Mouse (Mus musculus): ENCODE data around the gene Trim8. TPM values are rescaled to one million over a fixed set of nuclear protein-coding genes. Genes with fewer than 3 reads are reported as not detected.

The Trim8 gene
- total RNA-seq, 2 experiments from 2014 or later: 37.9 to 41.6 TPM

DNA sequence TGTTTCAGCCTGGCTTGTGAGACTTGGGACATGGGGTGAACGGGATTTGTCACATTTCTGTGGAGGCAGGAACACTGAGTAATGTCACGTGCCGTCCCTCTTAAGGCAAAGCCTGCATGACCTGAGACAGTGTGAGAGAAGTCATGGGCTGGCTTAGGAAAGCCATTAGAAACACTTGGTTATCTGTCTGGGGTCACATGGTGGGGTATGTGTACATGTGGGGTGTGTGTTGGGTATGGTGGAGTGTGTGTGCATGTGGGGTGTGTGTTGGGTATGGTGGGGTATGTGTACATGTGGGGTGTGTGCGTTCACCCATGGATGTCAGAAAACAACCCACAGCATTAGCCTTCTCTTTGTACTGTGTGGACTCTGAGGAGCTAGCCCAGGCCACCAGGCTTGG, 48.9 kb downstream of the Trim8 start:
- DNase-seq: no peak

DNA sequence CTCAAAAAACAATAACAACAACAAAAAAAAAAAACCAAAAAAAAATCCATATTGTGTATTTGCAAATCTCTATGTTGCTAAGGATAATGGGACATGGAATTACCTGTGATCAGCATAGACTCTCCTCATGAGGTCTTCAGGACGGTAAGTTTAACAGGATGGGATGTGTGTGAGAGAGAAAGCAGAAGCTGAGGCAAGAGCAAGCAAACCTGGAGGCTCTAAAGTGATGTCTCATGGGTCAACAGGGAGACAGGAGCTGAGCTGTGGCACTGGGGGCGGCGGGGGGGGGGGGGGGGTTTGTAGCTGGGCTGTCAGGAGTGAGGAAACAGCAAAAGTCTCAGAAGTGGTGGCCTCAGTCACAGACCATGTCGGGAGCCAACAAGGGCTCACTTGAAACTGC, 51.0 kb downstream of the Trim8 start:
- DNase-seq: no peak

DNA sequence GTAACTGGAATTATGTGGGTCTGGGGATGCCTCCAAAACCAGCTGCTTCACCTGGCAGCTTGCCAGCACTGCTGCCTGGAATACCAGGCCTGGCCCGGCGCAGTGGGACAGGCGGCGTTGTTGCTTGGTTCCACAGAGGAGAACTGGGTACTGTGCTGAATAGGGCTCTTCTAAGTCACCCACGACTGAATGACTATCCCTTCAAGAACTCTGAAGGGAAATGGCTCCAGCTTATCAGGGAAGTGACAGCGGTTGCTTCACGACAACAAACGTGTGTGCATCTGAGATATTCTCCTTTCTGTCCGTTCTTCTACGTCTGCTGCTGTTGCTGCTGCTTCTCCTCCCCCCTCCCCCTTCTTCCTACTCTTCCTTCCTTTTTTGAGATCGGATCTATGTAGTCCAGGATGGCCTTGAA, 52.0 kb downstream of the Trim8 start:
- peak; percentile 58 for DNase-seq

DNA sequence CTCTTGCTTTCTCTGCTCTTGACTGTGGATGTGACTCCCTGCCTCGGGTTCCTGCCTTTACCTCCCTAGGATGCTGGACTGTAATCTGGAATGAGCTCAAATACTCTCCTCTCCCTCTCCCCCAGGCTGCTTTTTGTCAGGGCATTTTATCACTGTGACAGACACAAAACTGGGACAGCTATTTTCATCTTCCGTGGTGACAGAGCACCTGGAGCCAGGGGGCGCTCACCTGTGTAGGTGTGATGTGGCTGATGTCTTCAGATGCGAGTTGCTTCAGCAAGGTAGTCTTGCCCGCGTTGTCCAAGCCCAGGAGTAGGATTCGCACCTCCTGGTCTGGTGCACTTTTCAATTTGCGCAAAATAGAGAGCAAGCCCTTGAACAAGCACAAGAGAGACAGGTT, 56.5 kb downstream of the Trim8 start:
- DNase-seq: no peak

GRCm38 (mm10) chr19:46558631-46559030, 57.1 kb downstream of the Trim8 start:
- no peak for DNase-seq

GRCm38 (mm10) chr19:46562132-46562531, 60.6 kb downstream of the Trim8 start:
- peak; percentile 74 for DNase-seq

DNA sequence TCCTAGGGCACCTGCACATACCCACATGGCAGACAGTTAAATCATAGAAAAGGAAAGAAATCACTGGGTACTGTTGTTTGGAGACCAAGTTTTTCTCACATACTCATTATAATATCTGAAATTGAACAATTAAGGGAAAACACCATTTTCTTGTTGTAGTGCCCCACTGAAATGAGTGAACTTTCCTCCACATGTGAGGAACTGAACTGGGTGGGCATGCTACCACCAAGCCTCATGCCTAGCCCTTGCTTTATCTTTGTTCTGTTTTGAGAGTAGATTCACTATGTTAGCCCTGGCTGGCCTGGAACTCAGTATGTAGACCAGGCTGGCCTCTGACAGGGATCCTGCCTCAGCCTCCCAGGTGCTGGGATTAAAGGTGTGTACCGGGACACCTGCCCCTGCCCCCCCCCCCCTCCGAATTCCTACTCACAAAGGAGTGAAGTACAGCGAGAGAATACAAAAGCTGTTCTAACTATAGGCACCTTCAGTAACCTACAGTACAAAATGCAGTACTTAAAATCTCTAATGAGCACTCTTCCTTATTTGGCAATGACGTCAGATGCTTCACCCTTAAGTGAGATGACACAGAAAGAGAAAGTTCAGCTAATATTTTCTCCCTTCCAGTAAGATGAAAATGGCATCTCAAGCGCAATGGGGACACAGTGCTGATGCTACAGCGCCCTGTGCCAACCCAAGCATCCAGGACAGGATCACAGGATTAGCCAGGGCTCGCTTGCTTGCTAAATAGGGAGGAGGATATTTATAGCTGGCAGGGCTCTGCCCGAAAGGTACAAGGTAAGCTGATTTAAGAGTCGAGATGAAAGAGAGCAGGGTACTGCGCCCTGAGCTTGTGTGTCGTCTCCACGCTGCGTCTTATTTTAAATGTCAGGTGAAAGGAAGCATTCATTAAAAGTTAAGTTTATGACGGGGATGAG, 61.3 kb downstream of the Trim8 start:
- DNase-seq: no peak

- DNase-seq: no peak
Observed at GRCm38 (mm10) chr19:46563603-46564002, 62.1 kb downstream of the Trim8 start.

DNA sequence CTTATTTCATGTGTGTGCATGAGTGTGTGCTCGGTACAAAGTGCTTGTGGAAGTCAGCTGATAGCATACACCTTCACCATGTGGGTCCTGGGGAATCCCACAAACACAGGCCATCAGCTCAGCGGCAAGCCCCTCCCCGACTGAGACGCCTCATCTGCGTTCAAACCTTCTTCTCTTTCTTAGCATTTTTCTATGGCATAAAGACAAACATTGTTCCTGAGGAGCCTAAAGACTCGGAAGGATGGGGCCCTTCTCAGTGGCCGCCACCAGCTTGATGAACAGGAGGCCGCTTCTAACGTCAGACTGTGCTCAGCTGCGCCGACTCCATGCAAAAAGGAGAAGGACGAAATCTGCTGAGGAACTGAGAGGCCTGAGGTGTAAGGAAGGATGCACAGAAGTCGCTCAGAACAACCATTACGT, 62.6 kb downstream of the Trim8 start:
- no peak for DNase-seq

Other genes starting within 250 kb of the Trim8 start
- gene Nfkb2, start 197.4 kb upstream of the Trim8 start, total RNA-seq (2021): 10 to 100 TPM; 20.8 to 24.2 TPM
- 10 to 100 TPM in 1 of 2 experiments, 1 to 10 TPM in 1; 8.2 to 11.9 TPM for gene Psd, start 174.5 kb upstream of the Trim8 start, total RNA-seq (2021)
- gene Fbxl15, start 173.5 kb upstream of the Trim8 start, total RNA-seq (2021): 10 to 100 TPM in 1 of 2 experiments, 1 to 10 TPM in 1; 8.9 to 10.5 TPM
- 10 to 100 TPM; 78.9 to 90.4 TPM for gene Cuedc2, start 163.0 kb upstream of the Trim8 start, total RNA-seq (2021)
- 1 to 10 TPM; 4.6 to 7.4 TPM for gene Mfsd13a, start 160.6 kb upstream of the Trim8 start, total RNA-seq (2021)
- under 1 TPM; 0.33 to 0.58 TPM for gene 2310034G01Rik, start 151.4 kb upstream of the Trim8 start, total RNA-seq (2021)
- 100 to 1,000 TPM; 100 to 106 TPM for gene Actr1a, start 106.0 kb upstream of the Trim8 start, total RNA-seq (2021)
- 10 to 100 TPM; 21.5 to 23.4 TPM for gene Sufu, start 104.8 kb upstream of the Trim8 start, total RNA-seq (2021)
- gene Arl3, start 71.5 kb downstream of the Trim8 start, total RNA-seq (2021): 10 to 100 TPM; 41.7 to 43.0 TPM
- gene Sfxn2, start 71.7 kb downstream of the Trim8 start, total RNA-seq (2021): 10 to 100 TPM; 11.2 to 16.4 TPM
- 100 to 1,000 TPM; 122 to 123 TPM for gene Wbp1l, start 97.4 kb downstream of the Trim8 start, total RNA-seq (2021)
- 1 to 10 TPM; 1.3 to 9.6 TPM for gene Cyp17a1, start 171.5 kb downstream of the Trim8 start, total RNA-seq (2021)
- 10 to 100 TPM; 13.2 to 13.9 TPM for gene Borcs7, start 188.2 kb downstream of the Trim8 start, total RNA-seq (2021)
- 10 to 100 TPM; 55.2 to 62.9 TPM for gene As3mt, start 205.8 kb downstream of the Trim8 start, total RNA-seq (2021)